Mouse (Mus musculus): ENCODE data around the gene Ranbp17. TPM values are rescaled to one million over a fixed set of nuclear protein-coding genes. Genes with fewer than 3 reads are reported as not detected.

The Ranbp17 gene
- total RNA-seq (2017): 4.8 and 7.0 TPM in 2 replicates

- ATAC-seq (replicated peaks; ENCODE audit: low read depth, poor library complexity, severe bottlenecking): peak; percentile 71
Observed at GRCm38 (mm10) chr11:33513376-33513991, at the start of gene Ranbp17. Ranbp17 (minus strand) TSS chr11:33513746.

GRCm38 (mm10) chr11:33554123-33554522 is 40.6 kb upstream of the Ranbp17 start:
- ATAC-seq (replicated peaks; ENCODE audit: low read depth, poor library complexity, severe bottlenecking): peak; percentile 54; the same call in 1 of the 2 replicates

- ATAC-seq (replicated peaks; ENCODE audit: low read depth, poor library complexity, severe bottlenecking): no peak
Observed at GRCm38 (mm10) chr11:33550861-33551560, 37.5 kb upstream of the Ranbp17 start.

GRCm38 (mm10) chr11:33547386-33547785 is 33.8 kb upstream of the Ranbp17 start:
- ATAC-seq (replicated peaks; ENCODE audit: low read depth, poor library complexity, severe bottlenecking): no peak

GRCm38 (mm10) chr11:33544945-33545344 is 31.4 kb upstream of the Ranbp17 start:
- no peak for ATAC-seq (replicated peaks; ENCODE audit: low read depth, poor library complexity, severe bottlenecking)

- ATAC-seq (replicated peaks; ENCODE audit: low read depth, poor library complexity, severe bottlenecking): no peak
Observed at GRCm38 (mm10) chr11:33544121-33544520, 30.6 kb upstream of the Ranbp17 start.

- ATAC-seq (replicated peaks; ENCODE audit: low read depth, poor library complexity, severe bottlenecking): no peak
Observed at GRCm38 (mm10) chr11:33537390-33538125, 24.0 kb upstream of the Ranbp17 start.

- ATAC-seq (replicated peaks; ENCODE audit: low read depth, poor library complexity, severe bottlenecking): no peak
Observed at GRCm38 (mm10) chr11:33536636-33537035, 23.1 kb upstream of the Ranbp17 start.

GRCm38 (mm10) chr11:33534541-33534940 is 21.0 kb upstream of the Ranbp17 start:
- no peak for ATAC-seq (replicated peaks; ENCODE audit: low read depth, poor library complexity, severe bottlenecking)

GRCm38 (mm10) chr11:33533577-33533976 is 20.0 kb upstream of the Ranbp17 start:
- no peak for ATAC-seq (replicated peaks; ENCODE audit: low read depth, poor library complexity, severe bottlenecking)

GRCm38 (mm10) chr11:33529576-33529975 is 16.0 kb upstream of the Ranbp17 start:
- no peak for ATAC-seq (replicated peaks; ENCODE audit: low read depth, poor library complexity, severe bottlenecking)

GRCm38 (mm10) chr11:33512854-33513375 is 631 bp downstream of the Ranbp17 start:
- peak; percentile 88 for ATAC-seq (replicated peaks; ENCODE audit: low read depth, poor library complexity, severe bottlenecking)

- no peak for ATAC-seq (replicated peaks; ENCODE audit: low read depth, poor library complexity, severe bottlenecking)
Observed at GRCm38 (mm10) chr11:33509401-33509800, 4.1 kb downstream of the Ranbp17 start.

GRCm38 (mm10) chr11:33485746-33486145 is 27.8 kb downstream of the Ranbp17 start:
- ATAC-seq (replicated peaks; ENCODE audit: low read depth, poor library complexity, severe bottlenecking): no peak

- ATAC-seq (replicated peaks; ENCODE audit: low read depth, poor library complexity, severe bottlenecking): no peak
Observed at GRCm38 (mm10) chr11:33480410-33480809, 33.1 kb downstream of the Ranbp17 start.

GRCm38 (mm10) chr11:33479209-33479608 is 34.3 kb downstream of the Ranbp17 start:
- ATAC-seq (replicated peaks; ENCODE audit: low read depth, poor library complexity, severe bottlenecking): no peak

- no peak for ATAC-seq (replicated peaks; ENCODE audit: low read depth, poor library complexity, severe bottlenecking)
Observed at GRCm38 (mm10) chr11:33476634-33477033, 36.9 kb downstream of the Ranbp17 start.

GRCm38 (mm10) chr11:33461172-33461571 is 52.4 kb downstream of the Ranbp17 start:
- 0 out of 2 replicates have a peak, but pooled peaks have one; percentile 42 for ATAC-seq (replicated peaks; ENCODE audit: low read depth, poor library complexity, severe bottlenecking)

- ATAC-seq (replicated peaks; ENCODE audit: low read depth, poor library complexity, severe bottlenecking): no peak
Observed at GRCm38 (mm10) chr11:33454069-33454468, 59.5 kb downstream of the Ranbp17 start.

GRCm38 (mm10) chr11:33433813-33434212 is 79.7 kb downstream of the Ranbp17 start:
- no peak for ATAC-seq (replicated peaks; ENCODE audit: low read depth, poor library complexity, severe bottlenecking)

- ATAC-seq (replicated peaks; ENCODE audit: low read depth, poor library complexity, severe bottlenecking): peak; percentile 85
Observed at GRCm38 (mm10) chr11:33428238-33428637, 85.3 kb downstream of the Ranbp17 start.

Measured in common myeloid progenitor, adult 5-6 weeks (primary cell).